Mouse (Mus musculus): ENCODE measurements around the gene Erbin. TPM values are rescaled to one million over a fixed set of nuclear protein-coding genes. Genes with fewer than 3 reads are reported as not detected.

Erbin gene
- polyA plus RNA-seq, 1 experiment from 2014 or later: 5.4 TPM

DNA sequence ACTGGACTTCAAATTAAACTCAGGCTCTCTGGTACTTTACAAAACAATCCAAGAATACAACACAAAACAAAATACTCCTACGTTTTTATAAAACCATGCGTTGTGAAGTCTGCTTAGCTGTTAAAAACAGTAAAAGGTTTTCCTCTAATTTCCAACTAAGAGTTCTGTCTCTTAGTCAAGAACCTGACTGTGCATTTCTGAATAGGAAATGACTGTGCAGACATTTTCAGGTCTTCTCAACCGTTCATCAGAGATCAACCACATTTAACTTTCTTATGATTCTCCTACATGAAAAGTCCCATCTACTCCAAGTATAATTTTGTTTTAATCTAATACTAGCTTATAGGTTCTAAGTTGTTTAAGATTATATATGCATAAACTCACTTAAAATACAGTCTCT is 33.8 kb downstream of the Erbin start:
- Histone ChIP-seq H3K4me3 (ENCODE audit: low read length) (no peak overlapping the region), H3K27ac (ENCODE audit: low read depth, low read length) (no peak overlapping the region), H3K9ac (ENCODE audit: low read depth, low read length) (no peak overlapping the region), H3K36me3 (ENCODE audit: control insufficient read depth, insufficient read depth, low read length) (no peaks in the 10 kb centered on the region), H3K4me1 (ENCODE audit: control insufficient read depth, insufficient read depth, low read depth, low read length) (no peaks in the 10 kb centered on the region; the same call in 1 of the 2 replicates), H3K4me2 (ENCODE audit: low read length) (no peak overlapping the region), H3K27me3 (replicated peaks; ENCODE audit: control insufficient read depth, insufficient read depth, low read length) (no peaks in the 10 kb centered on the region), H3K9me3 (ENCODE audit: control insufficient read depth, low read length) (no peaks in the 10 kb centered on the region)
- WGBS: 87% methylated on average over 3 of the region's 3 CpGs
- ATAC-seq: no peak

DNA sequence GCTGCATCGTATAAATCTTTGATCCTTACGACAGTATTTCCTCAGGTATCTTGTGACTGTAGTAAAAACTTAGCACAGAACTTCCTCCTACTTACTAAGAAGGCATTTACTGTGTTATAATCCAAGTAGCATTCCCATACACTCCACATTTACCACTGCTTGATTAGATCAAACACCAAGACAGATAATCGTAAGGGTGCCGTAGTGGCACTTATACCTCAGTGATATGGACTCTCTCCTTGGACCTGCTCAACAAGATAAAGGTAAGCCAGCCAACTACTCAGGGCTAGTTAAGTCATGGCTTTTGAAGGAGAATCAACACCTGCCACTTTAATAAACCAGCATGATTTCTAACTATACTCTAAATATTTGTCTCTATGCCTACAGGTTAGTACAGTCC is 39.1 kb downstream of the Erbin start:
- H3K27me3 ChIP-seq (replicated peaks; ENCODE audit: control insufficient read depth, insufficient read depth, low read length): no peaks in the 10 kb centered on the region
- no peaks in the 10 kb centered on the region for H3K9me3 ChIP-seq (ENCODE audit: control insufficient read depth, low read length)
- 88% methylated on average over 4 of the region's 4 CpGs for WGBS
- no peak overlapping the region for H3K9ac ChIP-seq (ENCODE audit: low read depth, low read length)
- no peak overlapping the region for H3K4me3 ChIP-seq (ENCODE audit: low read length)
- H3K4me1 ChIP-seq (ENCODE audit: control insufficient read depth, insufficient read depth, low read depth, low read length): no peaks in the 10 kb centered on the region
- no peak overlapping the region for H3K27ac ChIP-seq (ENCODE audit: low read depth, low read length)
- H3K4me2 ChIP-seq (ENCODE audit: low read length): no peak overlapping the region
- no peak for ATAC-seq
- H3K36me3 ChIP-seq (ENCODE audit: control insufficient read depth, insufficient read depth, low read length): no peaks in the 10 kb centered on the region

DNA sequence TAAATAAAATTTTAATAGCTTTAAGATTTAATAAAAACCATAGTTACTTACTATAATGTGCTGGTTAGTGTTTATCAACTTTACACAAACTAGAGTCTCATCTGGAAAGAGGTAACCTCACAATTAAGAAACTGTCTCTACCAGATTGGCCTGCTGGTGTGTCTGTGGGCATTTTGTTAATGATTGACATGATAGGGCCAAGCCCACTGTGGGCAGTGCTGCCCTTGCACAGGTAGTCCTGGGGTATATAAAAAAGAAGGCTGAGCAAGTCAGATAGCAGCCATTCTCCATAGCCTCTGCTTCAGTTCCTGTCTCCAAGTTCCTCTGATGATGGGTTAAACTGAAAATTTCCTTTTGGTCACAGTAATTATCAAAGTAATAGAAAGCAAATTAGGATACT is 43.6 kb downstream of the Erbin start:
- no peak for ATAC-seq

DNA sequence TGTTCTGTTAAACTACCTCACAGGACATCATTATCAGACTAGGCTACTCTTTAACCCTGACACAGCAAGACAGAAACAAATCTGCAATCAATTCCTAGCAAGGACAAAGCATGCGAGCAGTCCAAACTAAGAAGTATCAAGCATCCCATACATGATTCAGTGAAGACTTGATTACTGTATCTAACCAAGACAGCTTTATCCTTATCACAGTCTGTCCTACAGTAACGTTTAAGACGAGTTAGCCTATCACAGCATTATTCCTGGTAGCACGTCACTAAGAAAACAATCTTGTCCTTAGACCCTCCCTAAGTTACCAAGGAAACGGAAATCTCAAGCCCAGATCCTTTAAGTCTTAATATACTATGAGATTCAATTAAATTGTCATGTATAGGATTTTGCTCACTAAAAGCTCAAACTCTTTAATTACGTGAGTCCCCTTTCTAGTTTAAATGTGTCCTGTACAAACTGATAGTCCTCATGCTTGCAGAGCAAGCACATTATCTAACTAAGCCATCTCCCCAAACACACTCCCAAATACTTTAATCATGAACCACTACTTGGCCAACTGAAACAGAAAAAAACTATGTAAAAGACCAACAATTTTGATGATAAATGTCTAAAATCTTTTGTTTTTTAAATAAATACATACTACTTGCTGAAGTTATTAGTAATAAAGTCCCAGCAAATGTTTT is 44.3 kb downstream of the Erbin start:
- Histone ChIP-seq H3K9ac (ENCODE audit: low read depth, low read length) (no peak overlapping the region), H3K9me3 (ENCODE audit: control insufficient read depth, low read length) (no peaks in the 10 kb centered on the region), H3K4me3 (ENCODE audit: low read length) (no peak overlapping the region), H3K4me1 (ENCODE audit: control insufficient read depth, insufficient read depth, low read depth, low read length) (no peaks in the 10 kb centered on the region), H3K36me3 (ENCODE audit: control insufficient read depth, insufficient read depth, low read length) (no peaks in the 10 kb centered on the region), H3K4me2 (ENCODE audit: low read length) (no peak overlapping the region), H3K27me3 (replicated peaks; ENCODE audit: control insufficient read depth, insufficient read depth, low read length) (no peaks in the 10 kb centered on the region), H3K27ac (ENCODE audit: low read depth, low read length) (no peak overlapping the region)
- no peak for ATAC-seq
- 91% methylated on average over 6 of the region's 6 CpGs for WGBS

More for the DNA sequence above, 43.6 kb downstream of the Erbin start:
- no peak overlapping the region for H3K9ac ChIP-seq (ENCODE audit: low read depth, low read length)
- no peaks in the 10 kb centered on the region for H3K27me3 ChIP-seq (replicated peaks; ENCODE audit: control insufficient read depth, insufficient read depth, low read length)
- H3K9me3 ChIP-seq (ENCODE audit: control insufficient read depth, low read length): no peaks in the 10 kb centered on the region
- H3K36me3 ChIP-seq (ENCODE audit: control insufficient read depth, insufficient read depth, low read length): no peaks in the 10 kb centered on the region
- H3K27ac ChIP-seq (ENCODE audit: low read depth, low read length): no peak overlapping the region
- no peak overlapping the region for H3K4me2 ChIP-seq (ENCODE audit: low read length)
- H3K4me1 ChIP-seq (ENCODE audit: control insufficient read depth, insufficient read depth, low read depth, low read length): no peaks in the 10 kb centered on the region
- no peak overlapping the region for H3K4me3 ChIP-seq (ENCODE audit: low read length)

DNA sequence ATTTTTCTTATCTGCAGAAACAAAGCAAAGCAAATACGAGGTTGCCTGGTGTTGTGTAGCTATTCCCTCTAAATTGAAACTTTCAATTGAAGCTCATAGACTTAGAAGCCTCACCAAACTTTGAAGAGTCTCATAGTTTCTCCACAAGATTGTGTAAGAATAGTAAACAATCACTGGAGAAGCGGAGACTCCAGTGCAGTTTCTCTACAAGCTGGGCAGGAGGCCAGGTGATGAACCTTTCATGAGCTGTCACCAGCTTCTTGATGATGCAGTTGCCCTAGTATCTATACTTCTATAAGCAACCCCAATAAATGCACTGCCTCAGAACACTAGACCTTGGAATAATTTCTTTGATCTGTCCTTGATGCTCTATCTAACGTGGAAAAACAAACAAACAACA is 49.5 kb downstream of the Erbin start:
- no peaks in the 10 kb centered on the region for H3K36me3 ChIP-seq (ENCODE audit: control insufficient read depth, insufficient read depth, low read length)

DNA sequence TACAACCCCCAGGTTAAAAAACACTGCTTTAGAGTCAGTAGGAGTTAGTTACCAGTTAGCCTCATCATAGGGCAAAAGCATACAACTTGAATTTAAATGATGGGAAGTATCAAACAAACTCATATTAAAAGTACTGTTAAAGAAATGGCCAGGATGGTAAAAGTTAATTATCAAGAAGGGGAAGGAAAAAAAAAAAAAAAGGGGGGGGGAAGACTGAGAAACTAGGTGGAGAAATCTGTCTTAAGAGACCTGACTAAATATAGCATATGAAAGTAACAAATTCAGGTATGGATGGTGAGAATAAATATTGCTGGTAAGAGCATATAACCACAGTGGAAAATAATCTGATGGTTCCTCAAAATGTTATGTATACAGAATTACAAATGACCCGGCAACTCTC is 50.2 kb downstream of the Erbin start:
- Histone ChIP-seq H3K4me3 (ENCODE audit: low read length) (no peak overlapping the region), H3K27me3 (replicated peaks; ENCODE audit: control insufficient read depth, insufficient read depth, low read length) (no peaks in the 10 kb centered on the region), H3K4me2 (ENCODE audit: low read length) (no peak overlapping the region), H3K4me1 (ENCODE audit: control insufficient read depth, insufficient read depth, low read depth, low read length) (no peaks in the 10 kb centered on the region), H3K36me3 (ENCODE audit: control insufficient read depth, insufficient read depth, low read length) (no peaks in the 10 kb centered on the region), H3K27ac (ENCODE audit: low read depth, low read length) (no peak overlapping the region), H3K9me3 (ENCODE audit: control insufficient read depth, low read length) (no peaks in the 10 kb centered on the region), H3K9ac (ENCODE audit: low read depth, low read length) (no peak overlapping the region)
- ATAC-seq: no peak
- 100% methylated on average over 1 of the region's 1 CpGs for WGBS

More for the DNA sequence above, 49.5 kb downstream of the Erbin start:
- Histone ChIP-seq H3K27ac (ENCODE audit: low read depth, low read length) (no peak overlapping the region), H3K27me3 (replicated peaks; ENCODE audit: control insufficient read depth, insufficient read depth, low read length) (no peaks in the 10 kb centered on the region), H3K4me2 (ENCODE audit: low read length) (no peak overlapping the region), H3K9ac (ENCODE audit: low read depth, low read length) (no peak overlapping the region), H3K4me3 (ENCODE audit: low read length) (no peak overlapping the region), H3K4me1 (ENCODE audit: control insufficient read depth, insufficient read depth, low read depth, low read length) (no peaks in the 10 kb centered on the region), H3K9me3 (ENCODE audit: control insufficient read depth, low read length) (no peaks in the 10 kb centered on the region)
- WGBS: 82% methylated on average over 3 of the region's 3 CpGs
- no peak for ATAC-seq

DNA sequence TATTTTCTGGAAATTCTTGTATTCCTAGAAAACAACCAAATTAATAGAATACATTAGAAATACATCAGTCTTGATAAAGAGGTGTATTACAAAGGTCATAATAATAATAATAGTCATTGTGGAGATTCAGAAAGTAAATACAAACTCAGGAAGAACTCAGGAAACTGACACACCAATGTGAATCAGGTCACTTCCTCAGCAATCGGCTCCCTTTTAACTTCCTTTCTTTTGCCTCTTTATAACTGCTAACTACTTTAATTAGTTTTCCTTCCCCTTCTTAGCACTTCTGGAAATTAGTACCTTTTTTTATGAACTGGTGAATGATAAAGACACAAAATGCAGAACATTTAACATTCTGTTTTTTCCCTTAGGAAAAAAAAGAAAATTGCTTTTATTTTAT is 51.4 kb downstream of the Erbin start:
- no peaks in the 10 kb centered on the region for H3K9me3 ChIP-seq (ENCODE audit: control insufficient read depth, low read length)
- H3K27ac ChIP-seq (ENCODE audit: low read depth, low read length): no peak overlapping the region
- H3K4me1 ChIP-seq (ENCODE audit: control insufficient read depth, insufficient read depth, low read depth, low read length): no peaks in the 10 kb centered on the region
- ATAC-seq: no peak
- H3K4me3 ChIP-seq (ENCODE audit: low read length): no peak overlapping the region
- no peak overlapping the region for H3K4me2 ChIP-seq (ENCODE audit: low read length)
- H3K9ac ChIP-seq (ENCODE audit: low read depth, low read length): no peak overlapping the region
- WGBS: 76% methylated on average over 1 of the region's 1 CpGs
- H3K36me3 ChIP-seq (ENCODE audit: control insufficient read depth, insufficient read depth, low read length): no peaks in the 10 kb centered on the region
- H3K27me3 ChIP-seq (replicated peaks; ENCODE audit: control insufficient read depth, insufficient read depth, low read length): no peaks in the 10 kb centered on the region

DNA sequence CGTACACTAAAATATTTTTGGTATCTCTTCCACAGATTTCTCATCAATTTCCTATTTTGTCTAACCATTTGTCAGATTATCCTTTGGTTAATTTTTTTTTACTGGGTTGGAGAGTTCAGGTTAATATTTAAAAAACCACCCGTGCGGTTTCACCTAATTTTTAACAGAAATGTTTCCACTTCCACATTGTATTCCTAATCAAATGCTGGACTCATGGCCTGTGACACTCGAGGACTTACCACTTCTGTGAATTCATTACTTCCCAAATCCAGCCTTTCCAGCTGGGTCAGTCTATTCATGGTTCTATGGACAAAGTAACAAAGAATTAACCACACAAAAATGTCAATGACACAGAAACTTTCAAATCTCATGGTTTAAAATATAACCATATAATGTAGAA is 58.3 kb downstream of the Erbin start:
- Histone ChIP-seq H3K4me3 (ENCODE audit: low read length) (no peak overlapping the region), H3K36me3 (ENCODE audit: control insufficient read depth, insufficient read depth, low read length) (0 out of 2 replicates have a peak, but pooled peaks cover 2% of the 10 kb centered on the region), H3K27me3 (replicated peaks; ENCODE audit: control insufficient read depth, insufficient read depth, low read length) (no peaks in the 10 kb centered on the region), H3K4me1 (ENCODE audit: control insufficient read depth, insufficient read depth, low read depth, low read length) (no peaks in the 10 kb centered on the region), H3K4me2 (ENCODE audit: low read length) (no peak overlapping the region), H3K9me3 (ENCODE audit: control insufficient read depth, low read length) (no peaks in the 10 kb centered on the region), H3K9ac (ENCODE audit: low read depth, low read length) (no peak overlapping the region), H3K27ac (ENCODE audit: low read depth, low read length) (no peak overlapping the region)
- no peak for ATAC-seq
- WGBS: 78% methylated on average over 4 of the region's 4 CpGs

DNA sequence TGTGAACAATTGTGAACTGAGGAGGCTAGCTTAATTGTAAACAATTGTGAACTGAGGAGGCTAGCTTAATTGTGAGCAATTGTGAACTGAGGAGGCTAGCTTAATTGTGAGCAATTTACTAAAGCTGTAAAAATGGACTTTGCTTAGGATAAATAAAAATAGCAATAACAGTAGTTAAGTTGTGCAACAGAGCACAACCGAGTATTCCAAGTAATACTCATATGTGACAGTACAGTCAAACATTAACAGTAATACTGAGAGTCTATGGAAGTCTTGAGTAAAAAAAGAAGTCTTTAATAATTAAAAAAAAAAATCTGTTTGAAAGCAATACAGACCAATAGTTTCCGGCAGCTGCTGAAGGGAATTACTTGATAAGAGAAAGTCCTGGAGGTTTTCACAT is 61.3 kb downstream of the Erbin start:
- peaks cover 6% of the 10 kb centered on the region; the same call in 1 of the 2 replicates for H3K36me3 ChIP-seq (ENCODE audit: control insufficient read depth, insufficient read depth, low read length)
- ATAC-seq: no peak
- no peak overlapping the region for H3K4me3 ChIP-seq (ENCODE audit: low read length)
- no peaks in the 10 kb centered on the region for H3K4me1 ChIP-seq (ENCODE audit: control insufficient read depth, insufficient read depth, low read depth, low read length)
- no peak overlapping the region for H3K9ac ChIP-seq (ENCODE audit: low read depth, low read length)
- no peaks in the 10 kb centered on the region for H3K27me3 ChIP-seq (replicated peaks; ENCODE audit: control insufficient read depth, insufficient read depth, low read length)
- H3K9me3 ChIP-seq (ENCODE audit: control insufficient read depth, low read length): no peaks in the 10 kb centered on the region
- H3K4me2 ChIP-seq (ENCODE audit: low read length): no peak overlapping the region
- no peak overlapping the region for H3K27ac ChIP-seq (ENCODE audit: low read depth, low read length)
- 96% methylated on average over 2 of the region's 2 CpGs for WGBS

DNA sequence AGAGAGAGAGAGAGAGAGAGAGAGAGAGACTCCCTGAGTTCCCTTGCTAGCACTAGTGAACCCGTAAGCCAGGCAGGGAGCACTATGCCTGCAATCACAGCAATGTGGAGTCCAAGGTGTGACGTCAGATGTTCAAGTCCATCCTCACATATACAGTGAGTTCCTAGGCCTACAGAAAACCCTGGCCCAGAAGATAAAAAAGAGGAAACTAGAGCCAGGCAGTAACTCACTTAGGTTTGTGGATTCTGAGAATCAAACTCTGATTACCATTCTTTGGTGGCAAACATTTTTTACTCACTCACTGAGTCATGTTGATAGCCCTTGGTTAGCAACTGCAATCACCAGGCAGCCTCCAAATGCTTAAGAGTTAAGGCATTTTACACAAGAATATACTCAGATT is 72.7 kb downstream of the Erbin start:
- no peak overlapping the region for H3K27ac ChIP-seq (ENCODE audit: low read depth, low read length)
- no peak overlapping the region for H3K4me3 ChIP-seq (ENCODE audit: low read length)
- 91% methylated on average over 2 of the region's 2 CpGs for WGBS
- no peaks in the 10 kb centered on the region for H3K9me3 ChIP-seq (ENCODE audit: control insufficient read depth, low read length)
- no peaks in the 10 kb centered on the region for H3K27me3 ChIP-seq (replicated peaks; ENCODE audit: control insufficient read depth, insufficient read depth, low read length)
- H3K4me1 ChIP-seq (ENCODE audit: control insufficient read depth, insufficient read depth, low read depth, low read length): no peaks in the 10 kb centered on the region
- ATAC-seq: no peak
- peaks cover 2% of the 10 kb centered on the region for H3K36me3 ChIP-seq (ENCODE audit: control insufficient read depth, insufficient read depth, low read length)
- no peak overlapping the region for H3K4me2 ChIP-seq (ENCODE audit: low read length)
- H3K9ac ChIP-seq (ENCODE audit: low read depth, low read length): no peak overlapping the region

All from hindbrain, embryonic 16.5 days (tissue).